Mouse (Mus musculus) thymus, adult 2 months (tissue): ENCODE measurements at regions not wholly inside any gene's neighbourhood (a gene's known extent, or its start where the extent isn't known, plus 50 kb on each side); places are given as distances from the start of the nearest gene placed in this dataset.

Experiments used
- DNase-seq: peaks from one replicate; pipeline ENCODE4 v3.0.0; 2021
- H3K27ac ChIP-seq: fragments of 200-500 bp; 2 replicates; pipeline ENCODE4 v1.5.1; 2012; ENCODE audit warnings: low read length, control low read depth; ENCODE audit not compliant: control insufficient read depth, insufficient read depth
- H3K27me3 ChIP-seq: fragments of 200-500 bp; 2 replicates; pipeline ENCODE4 v1.6.1; 2012; ENCODE audit warnings: mild to moderate bottlenecking, low read length, moderate library complexity, mixed read lengths; ENCODE audit not compliant: control insufficient read depth, insufficient read depth
- H3K36me3 ChIP-seq: fragments of 200-500 bp; 2 replicates; pipeline ENCODE4 v1.6.1; 2012; ENCODE audit warnings: mild to moderate bottlenecking, low read length, moderate library complexity; ENCODE audit not compliant: control insufficient read depth, insufficient read depth
- H3K4me1 ChIP-seq: fragments of 200-500 bp; replicated peaks from 2 replicates; pipeline ENCODE4 v1.6.1; 2012; ENCODE audit warnings: low read length; ENCODE audit not compliant: control insufficient read depth, insufficient read depth
- H3K4me3 ChIP-seq: fragments of 200-500 bp; 2 replicates; pipeline ENCODE4 v1.5.1; 2012; ENCODE audit warnings: mild to moderate bottlenecking, low read length, control low read depth, moderate library complexity; ENCODE audit not compliant: control insufficient read depth, insufficient read depth
- CTCF ChIP-seq: fragments of 200-500 bp; IDR thresholded peaks from 2 replicates; pipeline ENCODE4 v1.5.1; 2012; ENCODE audit warnings: mild to moderate bottlenecking, control low read depth, low read length, moderate library complexity, borderline replicate concordance; ENCODE audit not compliant: control insufficient read depth, poor library complexity, insufficient read depth; ENCODE audit errors: extremely low read depth
- POLR2A ChIP-seq: fragments of 200-500 bp; IDR thresholded peaks from 2 replicates; pipeline ENCODE4 v1.6.1; 2012; ENCODE audit warnings: mild to moderate bottlenecking, low read length, control low read depth, moderate library complexity; ENCODE audit not compliant: control insufficient read depth, poor library complexity, insufficient read depth; ENCODE audit errors: extremely low read depth
- WGBS: fragments of 180-500 bp; shearing (Covaris S2); methylation state at CpG from one replicate; pipeline ENCODE4 v1.1.7; 2018; 5-methylcytosine and 5-hydroxymethylcytosine counted together

DNA sequence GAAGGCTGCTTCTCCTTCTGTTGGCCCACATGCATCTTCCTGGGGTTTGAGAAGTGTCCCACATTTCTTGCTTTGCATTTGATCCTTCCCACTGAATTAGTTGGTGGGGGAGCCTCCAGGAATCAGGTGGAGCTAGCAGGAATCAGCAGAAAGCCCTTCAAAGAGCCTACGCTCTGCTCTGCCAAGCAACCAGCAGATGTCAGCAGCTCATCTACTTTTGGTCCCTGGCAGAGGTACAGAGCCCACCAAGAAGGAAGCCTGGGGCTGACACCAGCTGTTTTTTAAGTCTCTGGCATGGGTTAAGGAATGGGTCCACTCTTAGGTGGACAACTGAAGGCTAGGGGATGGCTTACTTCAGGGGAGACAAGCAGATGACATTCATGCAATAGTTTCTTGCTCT, 123.6 kb upstream of the Smyd2 start:
- Histone ChIP-seq H3K36me3 (no peaks in the 10 kb centered on the region), H3K4me1 (no peaks in the 10 kb centered on the region), H3K4me3 (no peak overlapping the region), H3K27ac (no peak overlapping the region), H3K27me3 (no peaks in the 10 kb centered on the region)
- DNase-seq = no peak
- 47% methylated on average over 1 of the region's 1 CpGs for WGBS
- TF ChIP-seq CTCF = no peak
- TF ChIP-seq POLR2A = no peak

DNA sequence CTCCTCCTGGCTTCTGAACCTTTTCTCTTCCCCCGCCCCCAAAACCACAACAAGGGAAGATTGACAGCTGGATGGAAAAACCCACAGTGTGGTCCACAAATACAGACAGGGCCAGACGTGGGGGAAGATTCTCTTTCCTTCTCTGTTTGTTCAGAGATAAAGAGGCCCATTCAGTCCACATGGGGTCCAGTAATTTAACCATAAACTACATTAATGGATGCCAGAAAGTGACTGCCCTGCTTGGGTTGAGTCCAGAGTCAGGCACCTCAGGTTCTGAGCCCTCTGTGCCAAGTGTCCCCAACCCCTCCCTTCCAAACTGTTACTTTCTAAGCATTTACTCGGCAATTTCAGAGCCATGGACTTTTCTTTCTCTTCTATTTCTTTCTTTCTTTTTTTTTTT, 121.9 kb upstream of the Smyd2 start:
- Histone ChIP-seq H3K36me3 (no peaks in the 10 kb centered on the region), H3K4me3 (no peak overlapping the region), H3K27ac (no peak overlapping the region), H3K4me1 (no peaks in the 10 kb centered on the region), H3K27me3 (no peaks in the 10 kb centered on the region)
- TF ChIP-seq POLR2A (no peak), CTCF (no peak)
- 31% methylated on average over 3 of the region's 3 CpGs for WGBS
- DNase-seq = no peak

DNA sequence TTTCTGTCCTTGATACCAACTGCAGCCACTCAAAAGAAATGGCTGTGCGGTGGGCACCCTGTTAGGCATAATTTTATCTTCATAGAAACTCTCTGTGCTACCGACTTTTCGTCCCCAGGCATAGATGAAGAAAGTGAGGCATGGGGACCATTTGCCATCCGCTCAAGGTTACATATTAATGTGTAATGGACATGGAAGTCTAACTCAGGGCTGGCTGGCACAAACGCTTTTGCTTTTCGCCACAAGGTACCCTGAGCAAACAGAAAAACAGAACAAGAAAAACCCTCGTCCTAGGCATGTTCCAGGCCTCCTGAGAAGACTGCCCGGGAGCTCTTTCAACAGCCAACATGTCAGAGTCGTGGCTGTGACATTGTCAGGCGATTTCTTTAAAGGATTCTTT, 121.0 kb upstream of the Smyd2 start:
- WGBS = 83% methylated on average over 10 of the region's 10 CpGs
- H3K27me3 ChIP-seq = no peaks in the 10 kb centered on the region
- no peaks in the 10 kb centered on the region for H3K4me1 ChIP-seq
- TF ChIP-seq POLR2A = no peak
- no peak for TF ChIP-seq CTCF
- no peak for DNase-seq
- no peaks in the 10 kb centered on the region for H3K36me3 ChIP-seq
- H3K4me3 ChIP-seq = no peak overlapping the region
- H3K27ac ChIP-seq = no peak overlapping the region

DNA sequence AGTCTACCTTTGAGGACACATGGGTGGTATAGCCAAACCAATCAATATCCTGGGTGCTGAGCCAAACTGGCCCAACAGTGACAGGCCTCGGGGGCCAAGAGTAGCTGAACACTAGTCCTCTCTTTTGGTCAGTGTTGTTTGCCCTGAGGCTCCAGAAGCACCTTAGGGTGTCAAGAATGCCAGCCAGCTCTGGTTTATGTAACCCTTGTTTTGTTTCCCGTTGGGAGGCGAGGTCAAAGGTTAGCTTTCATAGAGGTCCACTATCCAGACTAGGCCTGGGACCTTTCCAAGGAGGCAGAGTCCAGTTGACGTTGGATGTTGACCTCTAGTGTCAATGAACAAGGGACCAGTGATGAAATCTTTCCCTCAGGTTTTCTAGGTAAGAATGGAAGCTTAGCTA, 120.0 kb upstream of the Smyd2 start:
- no peaks in the 10 kb centered on the region for H3K36me3 ChIP-seq
- no peak overlapping the region for H3K27ac ChIP-seq
- H3K27me3 ChIP-seq = no peaks in the 10 kb centered on the region
- no peak for TF ChIP-seq POLR2A
- TF ChIP-seq CTCF = no peak
- H3K4me3 ChIP-seq = no peak overlapping the region
- WGBS = 87% methylated on average over 4 of the region's 4 CpGs
- no peak for DNase-seq
- no peaks in the 10 kb centered on the region for H3K4me1 ChIP-seq

DNA sequence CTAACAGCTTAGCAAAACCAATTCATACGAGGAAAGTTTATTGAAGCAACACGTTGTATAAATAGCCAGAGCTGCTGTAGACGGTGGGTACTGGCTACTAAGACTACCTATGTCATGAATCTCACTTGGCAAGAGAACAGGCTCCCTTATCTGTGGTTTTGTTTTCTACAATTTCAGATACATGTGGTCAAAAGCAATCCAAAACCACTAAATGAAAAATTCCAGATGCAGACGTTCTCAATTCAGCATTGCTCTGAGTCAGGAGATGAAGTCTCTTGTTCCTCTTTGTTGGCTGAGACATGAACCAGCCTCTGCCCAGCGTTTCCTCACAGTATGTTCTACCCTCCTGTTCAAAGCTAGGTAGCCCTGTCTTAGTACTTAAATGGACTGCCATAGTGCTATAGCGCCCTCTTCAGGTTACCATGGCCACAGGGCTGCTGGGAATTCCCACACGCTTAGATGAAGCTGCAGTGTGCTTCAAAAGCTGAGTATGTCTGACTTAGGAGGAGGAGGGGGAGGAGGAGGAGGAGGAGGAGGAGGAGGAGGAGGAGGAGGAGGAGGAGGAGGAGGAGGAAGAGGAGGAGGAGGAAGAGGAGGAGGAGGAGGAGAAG, 119.0 kb upstream of the Smyd2 start:
- TF ChIP-seq CTCF (no peak), POLR2A (no peak)
- no peak for DNase-seq
- Histone ChIP-seq H3K27ac (no peak overlapping the region), H3K36me3 (no peaks in the 10 kb centered on the region), H3K4me1 (no peaks in the 10 kb centered on the region), H3K4me3 (no peak overlapping the region), H3K27me3 (no peaks in the 10 kb centered on the region)
- 64% methylated on average over 7 of the region's 7 CpGs for WGBS

- DNase-seq = no peak
- TF ChIP-seq CTCF (no peak), POLR2A (no peak)
- H3K4me3 ChIP-seq = no peak overlapping the region
- H3K36me3 ChIP-seq = no peaks in the 10 kb centered on the region
- WGBS = 3% methylated on average over 5 of the region's 5 CpGs
- H3K4me1 ChIP-seq = no peaks in the 10 kb centered on the region
- no peak overlapping the region for H3K27ac ChIP-seq
- H3K27me3 ChIP-seq = no peaks in the 10 kb centered on the region
Observed at GRCm38 (mm10) chr1:190038046-190038445, 115.9 kb upstream of the Smyd2 start.

- DNase-seq = no peak
- WGBS = 88% methylated on average over 6 of the region's 6 CpGs
- no peak for TF ChIP-seq CTCF
- no peak for TF ChIP-seq POLR2A
- Histone ChIP-seq H3K27ac (no peak overlapping the region), H3K27me3 (no peaks in the 10 kb centered on the region), H3K4me3 (no peak overlapping the region), H3K36me3 (no peaks in the 10 kb centered on the region), H3K4me1 (no peaks in the 10 kb centered on the region)
Observed at GRCm38 (mm10) chr1:190036726-190037125, 114.6 kb upstream of the Smyd2 start.
